Mouse (Mus musculus) embryonic facial prominence, embryonic 11.5 days (tissue): ENCODE results near the gene 2610301B20Rik. TPM values are rescaled to one million over a fixed set of nuclear protein-coding genes. Genes with fewer than 3 reads are reported as not detected.

Experiments
- ATAC-seq: fragments of 200-750 bp; cut with Nextera tagmentation; replicated peaks from 2 replicates; pipeline ENCODE4 v1.8.0; 2017; ENCODE audit warnings: low read depth; ENCODE audit not compliant: insufficient number of reproducible peaks, low FRiP score, low TSS enrichment
- DNase-seq: peaks from one replicate; pipeline ENCODE4 v3.0.0-alpha.2; 2015; ENCODE audit warnings: low spot score
- H3K27ac ChIP-seq: fragments of 300-500 bp; sonication (generic); replicated peaks from 2 replicates; pipeline ENCODE4 v1.5.1; 2014; ENCODE audit warnings: mild to moderate bottlenecking, low read depth, low read length, control low read depth
- H3K27me3 ChIP-seq: fragments of 300-500 bp; sonication (generic); 2 replicates; pipeline ENCODE4 v1.6.1; 2014; ENCODE audit warnings: mild to moderate bottlenecking, low read length, moderate library complexity, mixed read lengths; ENCODE audit not compliant: control insufficient read depth, insufficient read depth
- H3K36me3 ChIP-seq: fragments of 300-500 bp; sonication (generic); replicated peaks from 2 replicates; pipeline ENCODE4 v1.6.1; 2014; ENCODE audit warnings: low read depth, mild to moderate bottlenecking, low read length, moderate library complexity, mixed read lengths; ENCODE audit not compliant: control insufficient read depth, insufficient read depth
- H3K4me1 ChIP-seq: fragments of 300-500 bp; sonication (generic); 2 replicates; pipeline ENCODE4 v1.6.1; 2014; ENCODE audit warnings: low read length, mixed read lengths; ENCODE audit not compliant: control insufficient read depth, insufficient read depth
- H3K4me2 ChIP-seq: fragments of 300-500 bp; sonication (generic); 2 replicates; pipeline ENCODE4 v1.6.1; 2014; ENCODE audit warnings: low read depth, mild to moderate bottlenecking, control low read depth, low read length, moderate library complexity
- H3K4me3 ChIP-seq: fragments of 300-500 bp; sonication (generic); 2 replicates; pipeline ENCODE4 v1.5.1; 2014; ENCODE audit warnings: low read depth, low read length, control low read depth
- H3K9ac ChIP-seq: fragments of 300-500 bp; sonication (generic); replicated peaks from 2 replicates; pipeline ENCODE4 v1.6.1; 2014; ENCODE audit warnings: mild to moderate bottlenecking, control low read depth, low read length
- H3K9me3 ChIP-seq: fragments of 300-500 bp; sonication (generic); replicated peaks from 2 replicates; pipeline ENCODE4 v1.6.1; 2016; ENCODE audit warnings: mild to moderate bottlenecking, low read length, inconsistent platforms, mixed read lengths; ENCODE audit not compliant: control insufficient read depth
- WGBS: fragments of 180-500 bp; shearing (Covaris S2); extraction: QIAGEN DNeasy Blood & Tissue Kit; methylation state at CpG from one replicate; pipeline ENCODE4 v1.1.7; 2014; 5-methylcytosine and 5-hydroxymethylcytosine counted together
- polyA plus RNA-seq: library from polyadenylated mRNA; unstranded; fragments of >200 nt; fragmentation: Nextera tagmentation; extraction: Ambion mirVana; gene quantifications from 2 replicates; pipeline ENCODE4 v1.2.1, GENCODE M21; 2014

Gene 2610301B20Rik
- polyA plus RNA-seq, 1 experiment from 2014 or later: 40.2 TPM

DNA sequence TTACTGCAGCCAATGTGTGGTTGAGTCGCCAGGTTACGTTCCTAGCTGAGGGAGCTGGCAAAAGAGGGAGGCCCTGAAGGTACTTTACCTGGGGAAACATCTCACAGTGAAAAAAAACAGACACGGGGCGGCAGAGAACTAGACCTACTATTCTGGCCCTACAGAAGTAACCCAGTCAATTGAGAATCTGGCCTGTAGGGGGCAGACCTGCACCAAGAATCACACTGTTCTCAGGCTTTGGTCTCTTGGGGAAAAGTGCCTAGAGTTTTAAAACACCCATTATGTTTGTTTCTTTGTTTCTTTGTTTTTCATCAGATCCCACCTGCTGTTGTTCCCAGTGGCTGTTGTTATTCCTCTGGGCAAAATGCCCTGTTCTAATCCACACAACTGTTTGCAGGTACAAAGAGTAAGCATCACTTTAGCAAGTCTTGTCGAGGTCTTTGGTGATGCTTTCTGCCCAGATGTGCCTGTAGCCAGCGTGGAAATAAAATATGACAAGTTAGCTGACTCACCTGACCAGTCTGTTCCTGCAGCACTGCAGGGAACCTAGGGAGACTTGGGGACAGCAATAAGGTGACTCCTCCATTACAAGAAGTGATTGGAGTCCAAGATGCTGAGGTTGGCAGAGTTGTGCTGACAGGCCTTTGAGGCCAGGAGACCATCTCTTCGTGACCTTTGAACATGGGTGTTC, 38.5 kb downstream of the 2610301B20Rik start:
- H3K9me3 ChIP-seq: no peaks in the 10 kb centered on the region
- peak; percentile 91 for DNase-seq
- ATAC-seq: 0 out of 2 replicates have a peak, but pooled peaks have one; percentile 82
- no peak overlapping the region for H3K27ac ChIP-seq
- 23% methylated on average over 7 of the region's 7 CpGs for WGBS
- no peaks in the 10 kb centered on the region for H3K36me3 ChIP-seq
- H3K4me2 ChIP-seq: no peak overlapping the region
- H3K9ac ChIP-seq: no peak overlapping the region
- no peaks in the 10 kb centered on the region for H3K4me1 ChIP-seq
- H3K27me3 ChIP-seq: no peaks in the 10 kb centered on the region
- H3K4me3 ChIP-seq: no peak overlapping the region

DNA sequence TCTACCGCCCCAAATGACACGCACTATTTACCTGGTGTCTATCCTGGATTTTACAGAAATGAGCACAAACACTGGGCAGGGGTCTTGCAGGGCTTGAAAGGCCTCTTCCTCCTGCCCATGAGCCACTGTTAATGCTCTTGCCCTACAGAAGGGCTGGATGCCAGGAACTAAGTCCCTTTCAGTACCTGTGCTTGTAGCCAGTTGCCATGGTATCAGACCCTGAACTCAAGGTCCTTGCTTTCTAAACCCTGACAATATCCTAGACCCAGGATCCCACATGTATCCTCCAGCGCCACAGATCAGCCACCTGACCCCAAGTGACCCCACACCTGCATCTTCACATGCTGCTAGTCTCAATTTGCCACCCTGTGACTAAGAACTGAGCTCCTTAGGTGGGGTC, 39.1 kb downstream of the 2610301B20Rik start:
- ATAC-seq (no peak), DNase-seq (no peak)
- Histone ChIP-seq H3K9me3 (no peaks in the 10 kb centered on the region), H3K27ac (no peak overlapping the region), H3K9ac (no peak overlapping the region), H3K36me3 (no peaks in the 10 kb centered on the region), H3K4me2 (no peak overlapping the region), H3K4me1 (no peaks in the 10 kb centered on the region), H3K4me3 (no peak overlapping the region), H3K27me3 (no peaks in the 10 kb centered on the region)
- 79% methylated on average over 3 of the region's 3 CpGs for WGBS

DNA sequence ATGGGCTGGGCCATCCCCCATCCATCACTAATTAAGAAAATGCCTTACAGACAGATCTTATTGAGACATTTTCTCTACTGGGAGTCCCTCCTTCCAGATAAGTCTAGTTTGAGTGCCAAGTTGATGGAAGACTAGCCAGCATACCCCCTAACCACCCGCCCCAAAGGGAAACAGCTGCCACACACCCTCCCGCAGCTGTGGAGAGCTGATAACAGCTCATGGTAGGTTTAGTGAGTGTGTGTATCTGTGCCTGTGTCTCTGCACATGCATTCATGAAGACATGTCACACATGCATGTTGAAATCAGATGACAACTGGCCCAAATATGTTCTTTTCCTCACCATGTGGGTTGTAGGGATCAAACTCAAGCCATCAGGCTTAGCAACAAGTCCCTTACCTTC, 40.5 kb downstream of the 2610301B20Rik start:
- no peak for DNase-seq
- Histone ChIP-seq H3K27ac (no peak overlapping the region), H3K9ac (no peak overlapping the region), H3K27me3 (no peaks in the 10 kb centered on the region), H3K4me3 (no peak overlapping the region), H3K4me1 (no peaks in the 10 kb centered on the region), H3K9me3 (no peaks in the 10 kb centered on the region), H3K36me3 (no peaks in the 10 kb centered on the region), H3K4me2 (no peak overlapping the region)
- 67% methylated on average over 2 of the region's 2 CpGs for WGBS
- no peak for ATAC-seq

DNA sequence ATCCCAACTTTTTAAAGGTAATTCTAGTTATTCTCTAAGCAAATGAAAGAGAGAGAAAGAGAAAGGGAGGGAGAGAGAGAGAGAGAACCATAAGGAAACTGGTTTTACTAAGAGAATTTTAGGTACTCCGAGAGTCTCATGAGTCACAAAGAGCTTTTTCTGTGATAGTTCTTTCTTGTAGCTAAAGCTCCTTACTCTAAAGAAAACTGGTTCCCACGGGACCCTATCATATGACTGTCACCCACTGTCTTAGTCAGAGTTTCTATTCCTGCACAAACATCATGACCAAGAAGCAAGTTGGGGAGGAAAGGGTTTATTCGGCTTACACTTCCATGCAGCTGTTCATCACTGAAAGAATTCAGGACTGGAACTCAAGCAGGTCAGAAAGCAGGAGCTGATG, 41.0 kb downstream of the 2610301B20Rik start:
- H3K27ac ChIP-seq: no peak overlapping the region
- ATAC-seq (no peak), DNase-seq (no peak)
- H3K9me3 ChIP-seq: no peaks in the 10 kb centered on the region
- H3K4me1 ChIP-seq: no peaks in the 10 kb centered on the region
- H3K4me3 ChIP-seq: no peak overlapping the region
- no peak overlapping the region for H3K4me2 ChIP-seq
- H3K9ac ChIP-seq: no peak overlapping the region
- no peaks in the 10 kb centered on the region for H3K36me3 ChIP-seq
- 79% methylated on average over 3 of the region's 3 CpGs for WGBS
- no peaks in the 10 kb centered on the region for H3K27me3 ChIP-seq

DNA sequence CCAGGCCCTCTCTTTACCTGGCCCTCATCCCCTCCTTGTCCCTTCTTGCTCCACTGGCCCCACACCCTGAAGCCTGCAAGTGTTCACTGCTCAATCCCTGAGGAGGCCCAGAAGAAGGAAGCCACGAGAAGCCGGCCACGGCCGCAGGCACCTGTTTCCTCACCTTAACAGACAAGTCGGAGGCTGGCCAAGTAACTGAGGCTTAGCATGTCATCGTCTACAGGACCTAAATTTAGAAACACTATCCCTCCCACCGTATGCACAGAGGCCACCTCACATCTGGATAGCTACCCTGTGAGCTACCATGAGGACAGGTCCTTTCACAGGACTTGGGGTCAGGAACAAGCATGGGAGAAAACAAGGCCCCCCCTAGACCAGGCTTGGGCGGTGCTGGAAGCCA, 44.1 kb downstream of the 2610301B20Rik start:
- H3K9me3 ChIP-seq: no peaks in the 10 kb centered on the region
- no peak for DNase-seq
- WGBS: 86% methylated on average over 8 of the region's 8 CpGs

DNA sequence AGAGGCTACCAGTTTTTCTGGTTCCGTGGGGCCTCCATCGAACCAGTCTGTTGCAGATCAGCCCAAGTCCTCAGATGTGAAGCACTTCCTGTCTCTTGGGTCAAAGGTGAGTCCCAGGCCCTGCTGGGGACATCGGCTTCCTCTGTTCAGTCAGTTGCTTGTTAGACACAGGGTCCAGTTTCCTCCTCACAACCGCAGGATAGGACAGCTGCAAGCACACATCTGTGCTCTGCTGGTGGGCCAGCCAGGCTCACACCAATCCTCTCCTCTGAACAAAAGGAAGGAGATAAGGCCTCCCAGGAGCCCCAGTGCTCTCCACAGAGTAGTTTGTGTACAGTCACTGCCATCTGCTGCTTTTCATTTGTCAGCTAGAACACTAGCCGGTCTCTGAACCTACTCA, 44.8 kb downstream of the 2610301B20Rik start:
- ATAC-seq (no peak), DNase-seq (no peak)
- Histone ChIP-seq H3K27me3 (no peaks in the 10 kb centered on the region), H3K4me3 (no peak overlapping the region), H3K4me1 (no peaks in the 10 kb centered on the region), H3K27ac (no peak overlapping the region), H3K9me3 (no peaks in the 10 kb centered on the region), H3K4me2 (no peak overlapping the region), H3K9ac (no peak overlapping the region), H3K36me3 (no peaks in the 10 kb centered on the region)
- 33% methylated on average over 5 of the region's 5 CpGs for WGBS

More for the DNA sequence above, 44.1 kb downstream of the 2610301B20Rik start:
- no peaks in the 10 kb centered on the region for H3K36me3 ChIP-seq
- no peak overlapping the region for H3K4me2 ChIP-seq
- no peaks in the 10 kb centered on the region for H3K4me1 ChIP-seq
- H3K27me3 ChIP-seq: no peaks in the 10 kb centered on the region
- no peak overlapping the region for H3K4me3 ChIP-seq
- H3K27ac ChIP-seq: no peak overlapping the region
- H3K9ac ChIP-seq: no peak overlapping the region
- no peak for ATAC-seq

DNA sequence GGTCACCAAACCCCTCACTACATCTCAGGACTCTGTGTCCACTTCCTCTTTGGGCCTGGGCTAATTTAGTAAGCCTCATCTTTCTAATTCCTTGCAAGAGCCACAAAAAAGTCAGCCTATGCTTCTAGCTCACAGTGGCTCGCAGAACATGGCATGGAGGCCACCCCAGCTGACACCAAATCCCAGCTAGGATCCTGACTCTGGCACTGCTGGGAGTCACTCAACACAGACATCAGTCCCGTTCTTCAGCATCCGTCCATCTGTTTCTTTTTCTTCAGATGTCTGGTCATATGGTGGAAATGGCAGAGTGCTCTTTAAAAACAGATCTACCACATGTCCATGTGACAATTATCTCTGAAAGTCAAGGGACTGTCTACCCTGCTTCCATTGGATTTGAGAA, 45.2 kb downstream of the 2610301B20Rik start:
- 80% methylated on average over 3 of the region's 3 CpGs for WGBS
- H3K4me3 ChIP-seq: no peak overlapping the region
- no peak overlapping the region for H3K27ac ChIP-seq
- no peak overlapping the region for H3K9ac ChIP-seq
- no peaks in the 10 kb centered on the region for H3K9me3 ChIP-seq
- no peak overlapping the region for H3K4me2 ChIP-seq
- no peak for ATAC-seq
- H3K27me3 ChIP-seq: no peaks in the 10 kb centered on the region
- no peak for DNase-seq
- H3K36me3 ChIP-seq: no peaks in the 10 kb centered on the region
- no peaks in the 10 kb centered on the region for H3K4me1 ChIP-seq

DNA sequence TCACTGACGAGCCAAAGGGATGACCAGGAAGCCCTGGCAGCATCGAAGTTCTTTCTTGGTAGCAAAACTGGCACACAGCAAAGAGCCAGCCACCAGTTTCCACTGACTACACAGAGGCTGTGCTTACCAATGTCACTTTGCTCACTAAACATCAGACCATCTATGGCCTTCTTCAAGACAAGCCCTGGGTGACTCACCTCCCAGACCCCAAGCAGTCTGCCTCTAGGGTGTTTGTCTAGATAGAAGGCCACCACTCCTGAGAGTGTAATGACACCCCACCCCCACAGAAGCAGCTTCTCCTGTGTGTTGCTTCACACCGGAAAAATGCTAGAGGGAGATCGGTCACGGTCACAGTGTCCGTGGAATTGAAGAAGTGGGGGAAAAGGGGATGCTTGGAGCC, 45.7 kb downstream of the 2610301B20Rik start:
- H3K36me3 ChIP-seq: no peaks in the 10 kb centered on the region
- ATAC-seq (no peak), DNase-seq (no peak)
- no peak overlapping the region for H3K4me2 ChIP-seq
- H3K9me3 ChIP-seq: no peaks in the 10 kb centered on the region
- 91% methylated on average over 6 of the region's 6 CpGs for whole genome bisulfite sequencing
- H3K4me1 ChIP-seq: no peaks in the 10 kb centered on the region
- H3K27me3 ChIP-seq: no peaks in the 10 kb centered on the region
- no peak overlapping the region for H3K4me3 ChIP-seq
- H3K9ac ChIP-seq: no peak overlapping the region
- H3K27ac ChIP-seq: no peak overlapping the region
